Mouse (Mus musculus): ENCODE measurements around the gene Map4k2.

GRCm38 (mm10) chr19:6374571-6374970, 33.6 kb downstream of the Map4k2 start:
- TF ChIP-seq CTCF (IDR thresholded peaks at IDR 0.05; ENCODE audit: low read depth, low read length) (no peak), POLR2A (IDR thresholded peaks at IDR 0.05; ENCODE audit: borderline replicate concordance, low read depth, low read length) (no peak)
